Mouse (Mus musculus): ENCODE measurements at regions not wholly inside any gene's neighbourhood (a gene's known extent, or its start where the extent isn't known, plus 50 kb on each side); places are given as distances from the start of the nearest gene placed in this dataset.

GRCm38 (mm10) chr1:127152840-127153239, 52.0 kb upstream of the Mgat5 start:
- no peak for ATAC-seq (replicated peaks; ENCODE audit: low FRiP score, low TSS enrichment, poor library complexity, severe bottlenecking)

GRCm38 (mm10) chr1:127135521-127135920, 69.3 kb upstream of the Mgat5 start:
- ATAC-seq (replicated peaks; ENCODE audit: low FRiP score, low TSS enrichment, poor library complexity, severe bottlenecking): no peak

GRCm38 (mm10) chr1:127131871-127132270, 72.9 kb upstream of the Mgat5 start:
- ATAC-seq (replicated peaks; ENCODE audit: low FRiP score, low TSS enrichment, poor library complexity, severe bottlenecking): no peak

- ATAC-seq (replicated peaks; ENCODE audit: low FRiP score, low TSS enrichment, poor library complexity, severe bottlenecking): no peak
Measured at GRCm38 (mm10) chr1:127124862-127125261, 80.0 kb upstream of the Mgat5 start.

GRCm38 (mm10) chr1:127118019-127118418, 86.8 kb upstream of the Mgat5 start:
- ATAC-seq (replicated peaks; ENCODE audit: low FRiP score, low TSS enrichment, poor library complexity, severe bottlenecking): no peak; the same call in 1 of the 2 replicates

GRCm38 (mm10) chr1:127107485-127107884, 97.3 kb upstream of the Mgat5 start:
- ATAC-seq (replicated peaks; ENCODE audit: low FRiP score, low TSS enrichment, poor library complexity, severe bottlenecking): no peak

- ATAC-seq (replicated peaks; ENCODE audit: low FRiP score, low TSS enrichment, poor library complexity, severe bottlenecking): no peak
Measured at GRCm38 (mm10) chr1:127105861-127106260, 99.0 kb upstream of the Mgat5 start.

GRCm38 (mm10) chr1:127103664-127104063, 101.2 kb upstream of the Mgat5 start:
- no peak for ATAC-seq (replicated peaks; ENCODE audit: low FRiP score, low TSS enrichment, poor library complexity, severe bottlenecking)

- ATAC-seq (replicated peaks; ENCODE audit: low FRiP score, low TSS enrichment, poor library complexity, severe bottlenecking): no peak
Measured at GRCm38 (mm10) chr1:127098871-127099420, 105.9 kb upstream of the Mgat5 start.

GRCm38 (mm10) chr1:127087616-127088015, 117.2 kb upstream of the Mgat5 start:
- no peak for ATAC-seq (replicated peaks; ENCODE audit: low FRiP score, low TSS enrichment, poor library complexity, severe bottlenecking)

- no peak for ATAC-seq (replicated peaks; ENCODE audit: low FRiP score, low TSS enrichment, poor library complexity, severe bottlenecking)
Measured at GRCm38 (mm10) chr1:127085988-127086387, 118.8 kb upstream of the Mgat5 start.

GRCm38 (mm10) chr1:127083761-127084308, 121.0 kb upstream of the Mgat5 start:
- no peak for ATAC-seq (replicated peaks; ENCODE audit: low FRiP score, low TSS enrichment, poor library complexity, severe bottlenecking)

GRCm38 (mm10) chr1:127079012-127079411, 125.8 kb upstream of the Mgat5 start:
- no peak for ATAC-seq (replicated peaks; ENCODE audit: low FRiP score, low TSS enrichment, poor library complexity, severe bottlenecking)

GRCm38 (mm10) chr1:127062430-127062829, 142.4 kb upstream of the Mgat5 start:
- ATAC-seq (replicated peaks; ENCODE audit: low FRiP score, low TSS enrichment, poor library complexity, severe bottlenecking): no peak

- ATAC-seq (replicated peaks; ENCODE audit: low FRiP score, low TSS enrichment, poor library complexity, severe bottlenecking): no peak
Measured at GRCm38 (mm10) chr1:127045711-127046420, 158.9 kb upstream of the Mgat5 start.

GRCm38 (mm10) chr1:127034748-127035147, 170.1 kb upstream of the Mgat5 start:
- no peak for ATAC-seq (replicated peaks; ENCODE audit: low FRiP score, low TSS enrichment, poor library complexity, severe bottlenecking)

- ATAC-seq (replicated peaks; ENCODE audit: low FRiP score, low TSS enrichment, poor library complexity, severe bottlenecking): no peak
Measured at GRCm38 (mm10) chr1:127031563-127031962, 173.3 kb upstream of the Mgat5 start.

- no peak for ATAC-seq (replicated peaks; ENCODE audit: low FRiP score, low TSS enrichment, poor library complexity, severe bottlenecking)
Measured at GRCm38 (mm10) chr1:127028872-127029497, 175.8 kb upstream of the Mgat5 start.

- no peak for ATAC-seq (replicated peaks; ENCODE audit: low FRiP score, low TSS enrichment, poor library complexity, severe bottlenecking)
Measured at GRCm38 (mm10) chr1:127023100-127023499, 181.7 kb upstream of the Mgat5 start.

- ATAC-seq (replicated peaks; ENCODE audit: low FRiP score, low TSS enrichment, poor library complexity, severe bottlenecking): no peak
Measured at GRCm38 (mm10) chr1:127017698-127018097, 187.1 kb upstream of the Nckap5 start.

- ATAC-seq (replicated peaks; ENCODE audit: low FRiP score, low TSS enrichment, poor library complexity, severe bottlenecking): no peak
Measured at GRCm38 (mm10) chr1:127015894-127016245, 185.3 kb upstream of the Nckap5 start.

Data from megakaryocyte-erythroid progenitor cell, adult 5-6 weeks (primary cell).